Mouse (Mus musculus): Measurements from ENCODE around the gene Gm10436.
"Not testable (repeated sequence)": the region's sequence is repeated elsewhere in the genome, so short reads cannot be mapped to it uniquely, and the experiment has no call there.

Gm10436 gene

DNA sequence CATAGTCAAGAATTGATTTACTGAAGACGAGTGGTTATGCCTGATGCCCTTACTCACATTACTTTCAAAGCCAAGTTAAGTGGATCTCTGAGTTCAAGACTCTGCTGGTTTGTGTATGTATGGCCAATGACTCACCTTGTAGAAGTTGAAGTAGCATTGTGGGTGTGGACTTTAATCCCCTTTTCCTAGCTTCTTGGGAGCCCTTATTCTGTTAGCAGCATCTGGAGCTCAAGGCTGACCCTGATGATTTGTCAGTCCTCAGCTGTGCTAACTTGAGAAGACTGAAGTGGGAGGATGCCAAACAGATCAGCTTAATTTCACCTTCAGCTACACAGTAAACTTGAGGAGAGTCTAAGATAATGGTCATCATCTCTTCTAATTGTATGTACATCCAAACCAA is at the start of gene Gm10436:
TSS of gene Gm10436 (minus strand) at position 101 of the 400 bp plus-strand sequence.
- not testable (repeated sequence) for DNase-seq

DNA sequence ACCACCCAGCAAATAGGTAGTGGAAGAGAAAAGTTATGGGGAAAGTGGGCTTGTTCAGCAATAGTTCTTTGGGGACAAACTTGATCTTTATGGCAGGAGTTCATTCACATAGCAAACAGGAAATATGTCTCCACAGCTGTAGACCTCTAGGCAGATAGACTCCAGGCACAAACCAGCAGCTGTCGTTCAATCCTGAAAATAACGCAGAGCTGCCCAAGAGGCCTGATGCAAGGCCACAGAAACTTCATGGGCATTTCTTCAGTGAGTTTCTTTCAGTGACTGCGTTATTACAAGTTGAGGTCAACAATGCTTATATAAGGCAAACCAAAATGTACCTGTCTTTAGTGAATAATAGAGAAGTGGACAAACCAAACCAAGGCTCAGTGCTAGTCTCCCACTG is 37.5 kb upstream of the Gm10436 start:
- DNase-seq = no peak

DNA sequence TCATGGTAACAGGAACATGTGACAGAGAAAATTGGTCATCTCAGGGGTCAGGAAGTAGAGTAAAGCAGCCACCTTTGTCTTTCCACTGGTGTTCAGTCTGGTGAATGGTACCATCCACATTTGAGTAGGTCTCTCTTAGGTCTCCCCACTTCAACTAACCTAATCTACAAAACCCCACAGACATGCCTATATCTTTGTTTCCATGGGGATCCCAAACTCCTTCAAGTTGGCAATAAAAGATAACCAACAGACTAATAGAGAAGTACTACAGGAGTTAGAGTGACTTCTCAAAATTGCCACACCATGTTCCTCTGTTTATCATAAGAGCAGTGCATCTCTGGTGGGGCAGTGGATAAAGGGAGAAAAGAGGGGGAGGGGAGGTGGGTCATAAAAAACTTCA is 36.2 kb upstream of the Gm10436 start:
- DNase-seq = not testable (repeated sequence)

DNA sequence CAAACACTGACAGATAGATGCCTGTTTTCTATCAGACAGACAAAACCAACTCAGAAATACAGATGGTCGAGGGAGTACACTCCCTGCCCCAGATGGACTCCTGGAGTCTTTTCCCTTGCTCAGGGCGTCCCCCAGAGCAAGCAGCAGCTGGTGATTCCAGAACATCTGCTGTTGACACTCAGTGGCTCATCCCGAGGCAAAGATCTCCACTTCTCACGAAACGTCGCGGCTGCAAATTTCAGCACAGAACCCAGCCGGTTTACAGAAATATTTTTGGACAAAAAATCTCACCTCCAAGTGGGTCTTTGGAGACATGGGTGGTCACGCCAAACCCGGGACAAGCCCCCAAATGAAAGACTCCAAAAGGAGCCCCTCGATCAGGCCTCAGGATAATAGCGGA is 32.7 kb upstream of the Gm10436 start:
- no peak for DNase-seq

- DNase-seq = not testable (repeated sequence)
Observed at GRCm38 (mm10) chr12:88211458-88211857, 29.6 kb upstream of the Gm10436 start.

DNA sequence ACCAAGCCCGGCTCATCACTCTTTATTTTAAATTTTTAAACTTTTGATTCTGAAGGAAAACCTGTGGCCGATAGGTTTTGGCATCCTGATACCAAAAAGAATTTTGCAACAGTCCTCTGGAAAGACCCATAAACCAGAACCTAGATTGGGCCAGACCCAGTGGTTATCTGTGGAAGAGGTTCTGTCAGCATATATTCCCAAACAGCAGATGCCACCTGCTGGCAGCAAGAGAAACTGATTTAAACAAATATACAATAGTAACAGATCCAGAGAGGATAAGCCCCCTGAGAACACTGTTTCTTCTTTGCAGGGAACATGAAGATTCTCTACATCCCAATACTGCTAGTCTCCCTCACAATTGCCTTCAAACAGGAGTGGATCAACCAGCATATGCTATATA is 20.9 kb upstream of the Gm10436 start:
- DNase-seq = no peak
